Mouse (Mus musculus): Measurements from ENCODE around the gene Fbxl2. TPM values are rescaled to one million over a fixed set of nuclear protein-coding genes. Genes with fewer than 3 reads are reported as not detected.
A peak's percentile ranks its signal among the peaks of the same experiment; 100 is the strongest.
"Not testable (repeated sequence)": the region's sequence is repeated elsewhere in the genome, so short reads cannot be mapped to it uniquely, and the experiment has no call there.

Fbxl2 gene
- 3.6 and 4.4 TPM in 2 replicates for polyA plus RNA-seq (2015; fragmentation: Nextera tagmentation; extraction: Ambion mirVana)

DNA sequence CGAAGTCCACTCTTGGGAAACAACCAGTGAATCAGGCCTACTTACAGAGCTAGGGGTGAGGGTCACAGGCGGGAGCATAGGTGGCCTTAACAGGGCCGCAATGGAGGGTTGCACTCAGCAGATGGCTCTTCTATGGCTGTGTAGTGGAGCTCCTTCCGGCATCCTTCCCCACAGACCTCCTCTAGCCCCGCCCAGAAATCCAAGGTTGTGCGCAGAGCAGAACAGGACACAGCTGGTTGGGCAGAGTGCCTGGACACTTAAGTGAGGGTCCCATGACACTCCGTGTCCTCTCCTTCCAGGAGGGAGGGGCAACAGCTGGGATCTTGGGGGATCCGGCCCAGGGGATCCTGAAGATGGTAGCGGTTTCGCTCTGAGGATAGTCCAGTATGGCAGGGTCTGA lies at the start of gene Fbxl2:
Gene Fbxl2 (minus strand): TSS at position 164 of the 400 bp plus-strand sequence.
- Histone ChIP-seq H3K4me1 (replicated peaks; ENCODE audit: control insufficient read depth, insufficient read depth, low read length) (0 out of 2 replicates have a peak, but pooled peaks cover 2% of the 10 kb centered on the region), H3K4me3 (ENCODE audit: low read length) (no peak within 1 kb of the TSS), H3K9ac (ENCODE audit: low read length) (no peak within 1 kb of the TSS), H3K27me3 (ENCODE audit: control insufficient read depth, insufficient read depth, low read depth, low read length) (no peaks in the 10 kb centered on the region), H3K9me3 (ENCODE audit: control insufficient read depth, low read length) (no peaks in the 10 kb centered on the region), H3K36me3 (ENCODE audit: control insufficient read depth, insufficient read depth, low read length) (no peaks in the 10 kb centered on the region), H3K4me2 (ENCODE audit: low read depth, low read length) (no peak within 1 kb of the TSS), H3K27ac (ENCODE audit: low read length) (no peak within 1 kb of the TSS)
- ATAC-seq (ENCODE audit: low read depth), result peak; percentile 52
- WGBS, result 79% methylated on average over 10 of the region's 10 CpGs

GRCm38 (mm10) chr9:114094854-114095253 lies 48.9 kb upstream of the Fbxl2 start:
- Histone ChIP-seq H3K4me1 (replicated peaks; ENCODE audit: control insufficient read depth, insufficient read depth, low read length) (no peaks in the 10 kb centered on the region), H3K36me3 (ENCODE audit: control insufficient read depth, insufficient read depth, low read length) (no peaks in the 10 kb centered on the region), H3K27me3 (ENCODE audit: control insufficient read depth, insufficient read depth, low read depth, low read length) (no peaks in the 10 kb centered on the region), H3K4me3 (ENCODE audit: low read length) (no peak overlapping the region), H3K27ac (ENCODE audit: low read length) (no peak overlapping the region), H3K4me2 (ENCODE audit: low read depth, low read length) (no peak overlapping the region), H3K9me3 (ENCODE audit: control insufficient read depth, low read length) (no peaks in the 10 kb centered on the region), H3K9ac (ENCODE audit: low read length) (no peak overlapping the region)
- 79% methylated on average over 2 of the region's 2 CpGs for WGBS
- no peak for ATAC-seq (ENCODE audit: low read depth)

GRCm38 (mm10) chr9:114092188-114092587 lies 46.2 kb upstream of the Fbxl2 start:
- ATAC-seq (ENCODE audit: low read depth), result peak; percentile 61; the same call in 1 of the 2 replicates
- H3K9ac ChIP-seq (ENCODE audit: low read length); H3K27me3 ChIP-seq (ENCODE audit: control insufficient read depth, insufficient read depth, low read depth, low read length); H3K4me3 ChIP-seq (ENCODE audit: low read length); H3K36me3 ChIP-seq (ENCODE audit: control insufficient read depth, insufficient read depth, low read length); H3K4me2 ChIP-seq (ENCODE audit: low read depth, low read length); H3K27ac ChIP-seq (ENCODE audit: low read length); H3K4me1 ChIP-seq (replicated peaks; ENCODE audit: control insufficient read depth, insufficient read depth, low read length); H3K9me3 ChIP-seq (ENCODE audit: control insufficient read depth, low read length): not testable (repeated sequence)
- 13% methylated on average over 9 of the region's 9 CpGs for WGBS

GRCm38 (mm10) chr9:114088885-114089284 lies 42.9 kb upstream of the Fbxl2 start:
- H3K27ac ChIP-seq (ENCODE audit: low read length); H3K4me2 ChIP-seq (ENCODE audit: low read depth, low read length); H3K36me3 ChIP-seq (ENCODE audit: control insufficient read depth, insufficient read depth, low read length); H3K9me3 ChIP-seq (ENCODE audit: control insufficient read depth, low read length); H3K9ac ChIP-seq (ENCODE audit: low read length); H3K4me1 ChIP-seq (replicated peaks; ENCODE audit: control insufficient read depth, insufficient read depth, low read length); ATAC-seq (ENCODE audit: low read depth); H3K27me3 ChIP-seq (ENCODE audit: control insufficient read depth, insufficient read depth, low read depth, low read length); H3K4me3 ChIP-seq (ENCODE audit: low read length): not testable (repeated sequence)
- WGBS, result 83% methylated on average over 6 of the region's 6 CpGs

DNA sequence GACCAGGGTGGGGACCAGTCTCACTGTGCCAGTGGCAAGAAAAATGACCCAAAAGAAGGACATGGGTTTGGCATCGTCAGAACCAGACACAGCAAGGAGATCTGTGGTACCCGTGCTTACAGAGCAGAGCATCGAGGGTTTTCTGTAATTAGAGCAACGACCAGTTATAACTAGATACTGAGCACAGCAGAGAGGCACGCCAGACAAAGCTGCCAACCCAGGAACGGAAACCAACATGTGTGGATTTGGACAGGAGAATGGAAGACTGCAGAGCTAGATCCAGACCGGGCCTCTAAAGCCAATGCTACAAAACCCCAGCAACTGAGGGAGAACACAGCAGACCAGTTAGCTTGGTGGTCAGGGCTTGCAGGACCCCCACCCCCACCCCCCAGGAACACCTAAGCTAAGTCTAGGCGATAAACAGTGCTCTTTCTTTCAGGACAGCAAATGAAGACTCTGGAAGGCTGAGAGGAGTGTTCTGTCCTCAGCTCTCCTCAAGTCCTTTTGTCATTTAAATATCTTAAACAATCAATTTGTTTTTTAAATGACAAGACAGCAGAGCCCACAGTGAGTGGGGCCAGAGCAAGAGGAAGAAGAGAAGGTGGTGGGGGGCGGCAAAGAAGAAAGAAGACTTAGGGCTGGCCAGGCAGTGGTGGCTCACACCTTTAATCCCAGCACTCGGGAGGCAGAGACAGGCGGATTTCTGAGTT lies 41.3 kb upstream of the Fbxl2 start:
- H3K36me3 ChIP-seq (ENCODE audit: control insufficient read depth, insufficient read depth, low read length), result no peaks in the 10 kb centered on the region
- no peak for ATAC-seq (ENCODE audit: low read depth)
- no peak overlapping the region for H3K4me2 ChIP-seq (ENCODE audit: low read depth, low read length)
- no peaks in the 10 kb centered on the region for H3K27me3 ChIP-seq (ENCODE audit: control insufficient read depth, insufficient read depth, low read depth, low read length)
- WGBS, result 78% methylated on average over 11 of the region's 11 CpGs
- H3K4me3 ChIP-seq (ENCODE audit: low read length), result no peak overlapping the region
- no peaks in the 10 kb centered on the region for H3K4me1 ChIP-seq (replicated peaks; ENCODE audit: control insufficient read depth, insufficient read depth, low read length)
- no peak overlapping the region for H3K27ac ChIP-seq (ENCODE audit: low read length)
- H3K9ac ChIP-seq (ENCODE audit: low read length), result no peak overlapping the region
- no peaks in the 10 kb centered on the region for H3K9me3 ChIP-seq (ENCODE audit: control insufficient read depth, low read length)

GRCm38 (mm10) chr9:114086422-114086821 lies 40.4 kb upstream of the Fbxl2 start:
- WGBS, result 79% methylated on average over 3 of the region's 3 CpGs
- H3K36me3 ChIP-seq (ENCODE audit: control insufficient read depth, insufficient read depth, low read length), result no peaks in the 10 kb centered on the region

GRCm38 (mm10) chr9:114073681-114074080 lies 27.7 kb upstream of the Fbxl2 start:
- WGBS, result 81% methylated on average over 19 of the region's 19 CpGs
- Histone ChIP-seq H3K4me1 (replicated peaks; ENCODE audit: control insufficient read depth, insufficient read depth, low read length) (no peaks in the 10 kb centered on the region), H3K27me3 (ENCODE audit: control insufficient read depth, insufficient read depth, low read depth, low read length) (no peaks in the 10 kb centered on the region), H3K9ac (ENCODE audit: low read length) (no peak overlapping the region), H3K4me3 (ENCODE audit: low read length) (no peak overlapping the region), H3K4me2 (ENCODE audit: low read depth, low read length) (no peak overlapping the region), H3K9me3 (ENCODE audit: control insufficient read depth, low read length) (no peaks in the 10 kb centered on the region), H3K36me3 (ENCODE audit: control insufficient read depth, insufficient read depth, low read length) (no peaks in the 10 kb centered on the region), H3K27ac (ENCODE audit: low read length) (no peak overlapping the region)
- no peak for ATAC-seq (ENCODE audit: low read depth)

More at GRCm38 (mm10) chr9:114086422-114086821, 40.4 kb upstream of the Fbxl2 start:
- H3K4me2 ChIP-seq (ENCODE audit: low read depth, low read length), result no peak overlapping the region
- no peaks in the 10 kb centered on the region for H3K27me3 ChIP-seq (ENCODE audit: control insufficient read depth, insufficient read depth, low read depth, low read length)
- no peaks in the 10 kb centered on the region for H3K9me3 ChIP-seq (ENCODE audit: control insufficient read depth, low read length)
- no peak overlapping the region for H3K4me3 ChIP-seq (ENCODE audit: low read length)
- no peak for ATAC-seq (ENCODE audit: low read depth)
- no peak overlapping the region for H3K27ac ChIP-seq (ENCODE audit: low read length)
- H3K9ac ChIP-seq (ENCODE audit: low read length), result no peak overlapping the region
- no peaks in the 10 kb centered on the region for H3K4me1 ChIP-seq (replicated peaks; ENCODE audit: control insufficient read depth, insufficient read depth, low read length)

GRCm38 (mm10) chr9:114069372-114069771 lies 23.4 kb upstream of the Fbxl2 start:
- 30% methylated on average over 6 of the region's 6 CpGs for WGBS

GRCm38 (mm10) chr9:114068494-114069053 lies 22.6 kb upstream of the Fbxl2 start:
- Histone ChIP-seq H3K9ac (ENCODE audit: low read length) (no peak overlapping the region), H3K27me3 (ENCODE audit: control insufficient read depth, insufficient read depth, low read depth, low read length) (no peaks in the 10 kb centered on the region), H3K4me1 (replicated peaks; ENCODE audit: control insufficient read depth, insufficient read depth, low read length) (no peaks in the 10 kb centered on the region), H3K9me3 (ENCODE audit: control insufficient read depth, low read length) (no peaks in the 10 kb centered on the region), H3K27ac (ENCODE audit: low read length) (no peak overlapping the region), H3K4me3 (ENCODE audit: low read length) (no peak overlapping the region), H3K4me2 (ENCODE audit: low read depth, low read length) (no peak overlapping the region), H3K36me3 (ENCODE audit: control insufficient read depth, insufficient read depth, low read length) (no peaks in the 10 kb centered on the region)
- no peak for ATAC-seq (ENCODE audit: low read depth)
- WGBS, result 48% methylated on average over 12 of the region's 12 CpGs

More at GRCm38 (mm10) chr9:114069372-114069771, 23.4 kb upstream of the Fbxl2 start:
- H3K36me3 ChIP-seq (ENCODE audit: control insufficient read depth, insufficient read depth, low read length), result no peaks in the 10 kb centered on the region
- H3K9ac ChIP-seq (ENCODE audit: low read length), result no peak overlapping the region
- H3K27me3 ChIP-seq (ENCODE audit: control insufficient read depth, insufficient read depth, low read depth, low read length), result no peaks in the 10 kb centered on the region
- no peak for ATAC-seq (ENCODE audit: low read depth)
- H3K4me3 ChIP-seq (ENCODE audit: low read length), result no peak overlapping the region
- H3K27ac ChIP-seq (ENCODE audit: low read length), result no peak overlapping the region
- no peak overlapping the region for H3K4me2 ChIP-seq (ENCODE audit: low read depth, low read length)
- H3K9me3 ChIP-seq (ENCODE audit: control insufficient read depth, low read length), result no peaks in the 10 kb centered on the region
- H3K4me1 ChIP-seq (replicated peaks; ENCODE audit: control insufficient read depth, insufficient read depth, low read length), result no peaks in the 10 kb centered on the region
